Mouse (Mus musculus): ENCODE results near the gene Myof. TPM values are rescaled to one million over a fixed set of nuclear protein-coding genes. Genes with fewer than 3 reads are reported as not detected.

Myof gene
- polyA plus RNA-seq, 2 experiments from 2014 or later = 0.56 to 0.94 TPM

DNA sequence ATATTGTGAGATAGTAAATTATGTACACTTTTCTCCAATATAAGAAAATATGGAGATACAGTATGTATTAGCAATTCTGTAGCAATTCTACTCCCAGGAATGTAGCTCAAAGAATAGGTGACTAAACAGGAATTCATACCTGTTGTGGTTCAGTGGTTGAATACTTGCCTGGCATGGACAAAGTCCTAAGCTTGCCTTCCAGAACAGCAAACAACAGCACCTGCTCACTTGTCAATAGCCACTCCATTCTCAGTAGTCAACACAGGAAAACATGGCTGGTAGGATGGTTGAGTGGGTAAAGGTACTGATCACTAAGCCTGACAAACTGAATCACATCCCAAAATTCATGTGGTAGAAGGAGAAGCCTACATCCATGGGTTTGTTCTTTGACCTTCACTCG, 182.2 kb downstream of the Myof start:
- ATAC-seq = no peak

DNA sequence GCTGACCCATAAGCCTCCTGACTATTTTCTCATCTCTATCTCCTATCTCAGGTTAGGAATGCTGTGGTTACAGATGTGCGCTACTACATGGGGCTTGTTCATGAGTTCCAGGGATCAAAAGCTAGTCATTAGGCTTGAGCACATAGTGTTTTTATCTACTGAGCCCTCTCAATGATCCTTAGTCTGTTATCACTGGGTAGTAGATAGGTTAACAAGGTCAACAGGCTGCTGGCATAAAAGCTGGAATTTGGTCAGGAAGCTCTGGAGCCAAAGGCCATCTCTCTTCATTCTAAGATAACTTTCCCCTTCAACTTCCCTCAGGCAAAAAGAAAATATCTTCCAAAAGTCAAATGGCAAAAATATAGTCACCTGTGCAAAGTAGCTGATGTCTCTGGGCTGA, 183.1 kb downstream of the Myof start:
- no peak for ATAC-seq

DNA sequence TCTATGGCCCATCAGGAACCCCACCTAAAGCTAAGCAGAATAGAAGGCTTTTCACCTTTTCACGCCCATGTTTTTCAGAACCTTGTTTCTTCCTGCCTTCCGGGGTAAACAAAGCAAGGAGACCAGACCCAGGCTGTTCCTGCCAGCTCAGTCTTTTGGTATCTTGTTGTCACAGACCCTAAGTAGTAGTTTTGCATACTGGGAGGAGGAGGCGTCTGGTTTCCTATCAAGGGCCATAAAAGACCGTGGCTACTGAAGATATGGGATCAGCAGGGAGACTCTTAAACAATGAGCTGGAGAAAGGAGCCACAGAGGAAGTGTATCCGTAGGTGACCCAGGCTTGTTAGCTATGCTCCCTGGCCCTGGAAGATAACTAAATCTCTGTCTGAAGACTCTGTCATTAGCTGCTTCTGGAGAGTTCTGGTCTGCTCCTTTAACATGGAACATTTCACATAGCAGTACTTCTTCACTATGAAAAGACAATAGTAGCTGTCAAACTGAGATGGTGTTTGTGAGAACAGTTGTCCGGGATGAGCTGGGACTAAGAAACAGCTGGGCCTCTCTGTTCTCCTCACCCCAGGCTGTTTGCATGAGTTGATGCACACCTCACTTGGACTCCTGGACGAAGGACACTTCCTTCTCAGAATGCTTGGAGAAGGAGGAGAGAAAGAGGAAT, 184.8 kb downstream of the Myof start:
- no peak for ATAC-seq

DNA sequence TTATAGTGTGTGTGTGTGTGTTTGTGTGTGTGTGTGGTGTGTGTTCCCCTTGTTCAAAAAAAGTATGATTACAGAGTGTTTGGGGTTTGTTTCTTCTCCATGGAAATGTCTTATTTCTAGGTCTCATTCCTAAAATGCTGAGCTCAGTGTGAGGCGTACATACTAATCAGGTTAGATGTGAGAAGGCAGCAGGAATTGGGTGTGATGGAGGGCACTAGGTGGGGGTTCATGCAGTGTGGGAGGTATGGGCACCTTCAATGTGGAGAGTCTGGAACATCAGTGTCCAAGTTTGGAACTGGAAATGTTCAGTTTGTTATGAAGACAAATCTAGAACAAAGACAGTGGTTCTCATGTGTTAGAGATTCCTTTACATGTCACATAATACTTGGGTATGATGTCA, 191.3 kb downstream of the Myof start:
- ATAC-seq = no peak

DNA sequence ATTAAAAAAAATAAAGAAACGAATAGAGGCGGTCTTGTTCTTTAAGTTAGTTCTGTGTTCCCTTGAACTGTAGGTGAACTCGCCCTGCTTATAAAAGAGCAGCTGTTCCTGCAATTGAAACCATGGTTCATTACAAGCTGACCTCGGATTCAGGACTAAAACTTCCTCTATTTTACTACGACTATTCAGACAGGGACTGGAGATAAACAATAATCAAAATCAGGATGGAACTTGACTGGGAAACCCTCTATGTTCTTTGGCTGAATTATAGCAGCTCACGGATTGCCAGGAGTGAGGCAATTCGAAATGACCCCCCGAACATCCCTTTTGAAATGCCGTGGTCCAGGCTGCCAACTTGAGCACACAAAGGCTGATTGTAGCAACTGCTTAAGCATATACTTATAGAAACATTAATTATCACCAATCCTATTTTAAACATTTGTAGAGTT, 191.8 kb downstream of the Myof start:
- ATAC-seq = no peak

Other genes with a start within 250 kb of the Myof start
- 1 to 10 TPM; 2.0 to 4.4 TPM for gene Cep55, start 11.4 kb upstream of the Myof start, polyA plus RNA-seq (2017; shearing (Covaris generic))
- gene Ffar4, start 53.5 kb upstream of the Myof start, polyA plus RNA-seq (2017; shearing (Covaris generic)) = not detected
- gene Rbp4, start 81.7 kb upstream of the Myof start, polyA plus RNA-seq (2017; shearing (Covaris generic)) = not detected
- not detected for gene Pde6c, start 89.2 kb upstream of the Myof start, polyA plus RNA-seq (2017; shearing (Covaris generic))
- 10 to 100 TPM; 29.8 to 33.4 TPM for gene Fra10ac1, start 180.6 kb upstream of the Myof start, polyA plus RNA-seq (2017; shearing (Covaris generic))
- under 1 TPM; 0.27 to 0.28 TPM for gene Lgi1, start 221.0 kb upstream of the Myof start, polyA plus RNA-seq (2017; shearing (Covaris generic))

Data from CD4-positive, CD25-positive, alpha-beta regulatory T cell, adult 4 months (primary cell).